Mouse (Mus musculus): ENCODE results near the gene Spsb1. TPM values are rescaled to one million over a fixed set of nuclear protein-coding genes. Genes with fewer than 3 reads are reported as not detected.

Spsb1 gene
- polyA plus RNA-seq, 1 experiment = not detected

DNA sequence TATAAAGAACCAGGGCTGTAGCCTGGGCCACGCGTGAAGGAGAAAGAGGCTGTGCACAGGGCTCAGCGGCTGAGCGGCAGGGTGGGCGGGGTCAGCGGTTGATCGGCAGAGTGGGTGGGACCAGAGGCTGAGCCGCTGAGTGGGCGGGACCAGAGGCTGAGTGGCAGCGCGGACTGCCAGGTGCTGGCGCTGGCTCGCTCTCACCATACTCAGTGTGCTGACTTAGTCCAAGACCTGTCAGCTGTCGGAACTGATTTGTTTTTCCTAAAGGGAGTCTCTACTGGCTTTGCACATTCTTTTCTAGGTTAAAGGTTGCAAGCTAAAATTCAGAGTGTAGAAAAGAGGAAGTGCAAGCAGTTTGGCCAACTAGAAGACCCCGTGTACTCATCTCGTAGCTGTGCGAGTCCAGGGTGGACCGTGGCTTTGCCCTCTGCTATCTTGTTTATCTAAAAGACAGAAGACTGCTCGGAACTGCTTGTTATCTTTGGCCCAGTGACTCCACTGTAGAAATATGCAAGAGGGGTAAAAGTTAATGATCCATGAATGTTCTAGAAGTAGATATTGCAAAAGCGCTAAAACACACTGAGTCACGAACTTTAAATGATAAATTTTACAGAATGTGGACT lies 34.2 kb upstream of the Spsb1 start:
- H3K27ac ChIP-seq (ENCODE audit: insufficient read depth, low read depth, low read length) = no peak overlapping the region
- H3K4me1 ChIP-seq (ENCODE audit: control insufficient read depth, insufficient read depth, low read length) = peaks cover 18% of the 10 kb centered on the region
- 12% methylated on average over 21 of the region's 21 CpGs for WGBS
- no peak for TF ChIP-seq POLR2A (IDR thresholded peaks at IDR 0.05; ENCODE audit: insufficient read depth, low read depth, low read length)
- no peak for TF ChIP-seq CTCF (IDR thresholded peaks at IDR 0.05; ENCODE audit: insufficient read depth, low read depth, low read length)
- H3K4me3 ChIP-seq (ENCODE audit: insufficient read depth, low read depth, low read length) = no peak overlapping the region; the same call in 1 of the 2 replicates

DNA sequence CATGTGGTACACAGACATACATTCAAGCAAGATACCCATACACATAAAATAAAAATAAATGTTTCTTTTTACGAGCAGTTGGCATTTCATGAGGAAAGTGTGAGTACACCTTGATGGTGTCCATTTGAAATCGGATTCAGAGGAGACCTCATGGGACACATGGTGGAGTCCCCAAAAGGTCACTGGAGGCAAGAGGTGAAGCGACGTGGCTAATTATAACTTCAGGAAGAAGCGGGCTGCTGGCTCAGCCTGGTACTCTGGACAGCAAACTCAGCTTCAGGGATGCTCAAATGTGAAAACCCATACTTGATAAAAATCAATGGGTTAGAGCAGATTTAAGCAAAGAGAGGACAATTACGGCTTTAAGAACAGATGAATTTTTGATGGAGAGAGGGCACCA lies 33.5 kb upstream of the Spsb1 start:
- Histone ChIP-seq H3K4me3 (ENCODE audit: insufficient read depth, low read depth, low read length) (no peak overlapping the region), H3K4me1 (ENCODE audit: control insufficient read depth, insufficient read depth, low read length) (peaks cover 18% of the 10 kb centered on the region), H3K27ac (ENCODE audit: insufficient read depth, low read depth, low read length) (no peak overlapping the region)
- 78% methylated on average over 6 of the region's 6 CpGs for WGBS
- TF ChIP-seq CTCF (IDR thresholded peaks at IDR 0.05; ENCODE audit: insufficient read depth, low read depth, low read length) (no peak), POLR2A (IDR thresholded peaks at IDR 0.05; ENCODE audit: insufficient read depth, low read depth, low read length) (no peak)

DNA sequence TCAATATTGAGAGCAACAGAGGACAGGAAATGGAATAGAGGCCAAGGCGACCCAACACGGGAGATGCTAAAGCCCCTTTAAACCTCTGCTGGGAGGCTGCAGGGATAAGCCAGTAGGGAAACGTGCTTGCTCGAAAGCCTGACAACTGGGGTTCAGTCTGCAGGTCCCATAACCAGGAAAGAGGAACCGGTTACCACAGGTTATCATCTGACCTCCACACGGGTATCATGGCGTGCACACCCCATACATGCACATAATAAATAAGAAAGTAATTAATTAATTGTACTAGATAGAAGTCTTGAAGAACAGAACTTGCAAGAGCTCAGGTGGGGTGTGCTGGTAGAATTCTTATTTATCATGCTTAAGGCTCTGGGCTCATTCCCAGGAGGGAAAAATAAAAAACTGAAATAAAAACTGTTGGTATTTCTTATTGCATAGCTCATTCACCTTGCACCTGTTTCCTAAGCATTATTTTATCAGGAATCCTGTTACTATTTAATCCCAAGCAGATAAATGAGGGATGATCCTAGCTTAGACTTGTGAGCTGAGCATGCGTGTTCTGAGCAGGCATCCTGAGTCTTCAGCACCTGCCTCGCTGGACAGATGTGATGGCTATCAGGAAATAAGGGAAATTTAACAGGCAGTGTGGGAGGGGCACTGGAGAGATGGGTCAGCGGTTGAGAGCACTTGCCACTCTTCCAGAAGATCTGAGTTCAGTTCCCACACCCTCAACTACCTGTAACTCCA lies 32.0 kb upstream of the Spsb1 start:
- H3K4me1 ChIP-seq (ENCODE audit: control insufficient read depth, insufficient read depth, low read length) = peaks cover 18% of the 10 kb centered on the region
- H3K4me3 ChIP-seq (ENCODE audit: insufficient read depth, low read depth, low read length) = no peak overlapping the region
- 93% methylated on average over 10 of the region's 10 CpGs for WGBS
- no peak overlapping the region for H3K27ac ChIP-seq (ENCODE audit: insufficient read depth, low read depth, low read length)
- no peak for TF ChIP-seq CTCF (IDR thresholded peaks at IDR 0.05; ENCODE audit: insufficient read depth, low read depth, low read length)

DNA sequence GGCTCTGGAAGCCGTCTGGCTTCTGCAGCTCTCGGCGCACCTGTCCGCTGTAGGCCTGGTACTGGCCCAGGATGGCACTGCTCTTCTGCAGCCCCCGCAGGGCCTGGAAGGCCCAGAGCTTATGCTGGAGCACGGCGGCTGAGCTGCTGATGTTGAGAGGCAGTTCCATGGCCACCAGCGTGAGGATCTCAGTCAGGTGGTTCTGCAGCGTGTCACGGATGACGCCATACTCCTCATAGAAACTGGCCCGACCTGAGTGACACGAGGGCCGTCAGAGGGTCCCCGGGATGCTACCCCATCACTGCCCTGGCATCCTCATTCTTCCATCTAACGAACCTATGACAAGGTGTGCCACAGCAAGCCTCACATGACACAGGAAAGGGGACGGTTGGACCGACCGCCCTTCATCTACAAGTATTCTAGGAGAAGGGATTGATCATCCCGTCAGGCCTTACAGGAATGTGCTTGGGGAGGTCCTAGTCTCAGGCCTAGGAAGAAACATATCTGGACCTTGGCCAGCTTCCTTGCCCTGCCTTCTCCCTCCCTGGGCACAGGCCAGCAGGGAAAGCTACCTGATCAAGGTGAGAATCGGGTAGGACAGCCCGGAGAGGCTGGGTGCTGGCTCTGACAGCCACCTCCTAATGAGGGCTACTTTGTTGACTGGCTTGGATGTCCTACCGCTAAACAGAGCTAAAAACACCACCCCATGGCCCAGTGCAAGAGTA lies 29.2 kb upstream of the Spsb1 start:
- WGBS = 94% methylated on average over 23 of the region's 23 CpGs
- Histone ChIP-seq H3K4me1 (ENCODE audit: control insufficient read depth, insufficient read depth, low read length) (peaks cover 11% of the 10 kb centered on the region), H3K4me3 (ENCODE audit: insufficient read depth, low read depth, low read length) (no peak overlapping the region), H3K27ac (ENCODE audit: insufficient read depth, low read depth, low read length) (no peak overlapping the region)
- TF ChIP-seq CTCF (IDR thresholded peaks at IDR 0.05; ENCODE audit: insufficient read depth, low read depth, low read length) (no peak), POLR2A (IDR thresholded peaks at IDR 0.05; ENCODE audit: insufficient read depth, low read depth, low read length) (no peak)

DNA sequence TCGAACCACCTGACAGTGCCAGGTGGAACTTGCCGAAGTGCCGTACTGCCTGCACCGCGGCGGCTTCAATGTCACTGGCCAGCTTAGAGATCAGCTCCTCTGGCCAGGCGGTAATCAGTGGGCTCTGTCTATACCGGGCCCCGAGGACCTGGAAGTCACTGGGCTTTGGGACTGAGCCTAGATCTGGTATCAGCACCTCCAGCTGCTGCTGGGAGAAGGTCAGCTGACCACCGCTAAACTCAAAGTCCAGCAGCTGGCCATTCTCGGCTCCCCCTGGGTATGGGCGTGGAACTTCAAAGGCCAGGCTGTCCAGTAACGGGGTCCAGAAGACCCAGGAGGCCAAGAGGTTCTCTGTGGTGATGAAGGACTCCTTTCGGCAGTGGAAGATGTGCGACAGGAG lies 27.3 kb upstream of the Spsb1 start:
- 90% methylated on average over 15 of the region's 15 CpGs for WGBS
- Histone ChIP-seq H3K4me1 (ENCODE audit: control insufficient read depth, insufficient read depth, low read length) (peaks cover 24% of the 10 kb centered on the region), H3K4me3 (ENCODE audit: insufficient read depth, low read depth, low read length) (no peak overlapping the region), H3K27ac (ENCODE audit: insufficient read depth, low read depth, low read length) (no peak overlapping the region)
- no peak for TF ChIP-seq POLR2A (IDR thresholded peaks at IDR 0.05; ENCODE audit: insufficient read depth, low read depth, low read length)
- TF ChIP-seq CTCF (IDR thresholded peaks at IDR 0.05; ENCODE audit: insufficient read depth, low read depth, low read length) = no peak

DNA sequence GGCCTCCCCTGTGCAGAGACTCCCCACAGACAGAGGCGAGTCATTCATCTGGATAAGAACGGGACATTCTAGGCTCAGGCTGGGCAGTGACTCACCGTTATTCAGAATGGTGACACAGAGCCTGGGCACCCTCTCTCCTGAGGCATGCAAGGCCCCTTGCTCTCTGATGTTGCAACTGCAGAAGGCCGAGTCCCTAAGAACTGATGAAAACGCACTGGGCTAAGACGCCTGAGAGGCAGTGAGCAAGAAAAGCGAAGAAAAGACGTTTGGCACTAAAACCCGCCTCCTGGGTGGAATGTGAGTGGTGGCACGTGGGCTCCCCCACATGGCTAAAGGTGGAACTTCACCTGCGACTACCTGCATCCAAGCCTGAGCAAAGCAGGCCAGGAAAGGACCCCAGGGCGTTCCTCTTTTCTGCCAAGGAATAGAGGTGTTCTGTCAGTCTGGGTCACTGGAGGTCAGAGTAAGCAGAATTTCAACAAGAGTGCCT lies 25.0 kb upstream of the Spsb1 start:
- Histone ChIP-seq H3K4me3 (ENCODE audit: insufficient read depth, low read depth, low read length) (peak overlapping the region; percentile 35), H3K27ac (ENCODE audit: insufficient read depth, low read depth, low read length) (no peak overlapping the region), H3K4me1 (ENCODE audit: control insufficient read depth, insufficient read depth, low read length) (peaks cover 24% of the 10 kb centered on the region)
- TF ChIP-seq POLR2A (IDR thresholded peaks at IDR 0.05; ENCODE audit: insufficient read depth, low read depth, low read length) = no peak
- peak; percentile 95 for TF ChIP-seq CTCF (IDR thresholded peaks at IDR 0.05; ENCODE audit: insufficient read depth, low read depth, low read length)
- 3% methylated on average over 12 of the region's 12 CpGs for WGBS

GRCm38 (mm10) chr4:149978820-149979219 lies 24.0 kb upstream of the Spsb1 start:
- Histone ChIP-seq H3K27ac (ENCODE audit: insufficient read depth, low read depth, low read length) (no peak overlapping the region), H3K4me3 (ENCODE audit: insufficient read depth, low read depth, low read length) (no peak overlapping the region), H3K4me1 (ENCODE audit: control insufficient read depth, insufficient read depth, low read length) (peaks cover 24% of the 10 kb centered on the region)
- TF ChIP-seq POLR2A (IDR thresholded peaks at IDR 0.05; ENCODE audit: insufficient read depth, low read depth, low read length) (no peak), CTCF (IDR thresholded peaks at IDR 0.05; ENCODE audit: insufficient read depth, low read depth, low read length) (no peak)
- WGBS = 77% methylated on average over 2 of the region's 2 CpGs

DNA sequence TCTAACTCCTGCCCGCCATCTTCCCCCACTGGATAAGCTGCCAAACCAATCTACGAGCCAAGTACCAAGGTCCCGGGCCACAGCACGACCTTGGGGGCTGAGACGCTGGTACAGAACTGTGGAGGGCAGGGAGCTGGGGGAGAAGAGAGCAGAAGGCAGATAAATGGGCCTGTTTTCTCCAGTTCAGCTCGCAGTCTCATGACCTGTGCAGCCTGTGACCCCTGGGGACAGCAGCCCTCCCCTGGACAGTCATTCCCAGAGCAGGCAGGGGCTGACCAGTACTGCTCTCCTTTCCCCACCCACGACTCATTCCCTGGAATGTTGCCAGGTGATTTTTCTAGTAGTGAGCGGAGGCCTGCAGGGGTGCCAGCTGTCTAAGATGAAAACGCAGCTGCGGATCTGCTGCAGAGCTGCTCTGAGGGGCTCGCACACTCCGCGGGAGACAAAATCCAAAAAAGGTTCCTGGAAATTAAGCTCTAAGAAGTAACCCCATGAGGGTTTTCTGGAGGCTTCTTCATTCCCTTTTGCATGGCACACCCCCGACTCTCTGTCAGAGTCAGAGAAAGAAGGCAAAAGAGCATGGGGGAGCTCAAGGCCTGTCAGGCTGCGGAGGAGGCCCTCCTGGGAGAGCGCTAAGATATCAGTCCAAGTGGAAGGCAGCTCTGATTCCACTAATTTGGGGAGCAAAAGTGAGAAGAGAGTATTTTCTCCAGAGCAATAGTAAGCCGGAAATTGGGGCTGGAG lies 23.1 kb upstream of the Spsb1 start:
- 41% methylated on average over 17 of the region's 17 CpGs for WGBS
- Histone ChIP-seq H3K4me3 (ENCODE audit: insufficient read depth, low read depth, low read length) (no peak overlapping the region), H3K27ac (ENCODE audit: insufficient read depth, low read depth, low read length) (peak overlapping the region; percentile 34; the same call in 1 of the 2 replicates), H3K4me1 (ENCODE audit: control insufficient read depth, insufficient read depth, low read length) (peaks cover 24% of the 10 kb centered on the region)
- no peak for TF ChIP-seq POLR2A (IDR thresholded peaks at IDR 0.05; ENCODE audit: insufficient read depth, low read depth, low read length)
- TF ChIP-seq CTCF (IDR thresholded peaks at IDR 0.05; ENCODE audit: insufficient read depth, low read depth, low read length) = no peak
